Mouse (Mus musculus): Measurements from ENCODE around the gene Ctns.
A peak's percentile ranks its signal among the peaks of the same experiment; 100 is the strongest.

The Ctns gene

DNA sequence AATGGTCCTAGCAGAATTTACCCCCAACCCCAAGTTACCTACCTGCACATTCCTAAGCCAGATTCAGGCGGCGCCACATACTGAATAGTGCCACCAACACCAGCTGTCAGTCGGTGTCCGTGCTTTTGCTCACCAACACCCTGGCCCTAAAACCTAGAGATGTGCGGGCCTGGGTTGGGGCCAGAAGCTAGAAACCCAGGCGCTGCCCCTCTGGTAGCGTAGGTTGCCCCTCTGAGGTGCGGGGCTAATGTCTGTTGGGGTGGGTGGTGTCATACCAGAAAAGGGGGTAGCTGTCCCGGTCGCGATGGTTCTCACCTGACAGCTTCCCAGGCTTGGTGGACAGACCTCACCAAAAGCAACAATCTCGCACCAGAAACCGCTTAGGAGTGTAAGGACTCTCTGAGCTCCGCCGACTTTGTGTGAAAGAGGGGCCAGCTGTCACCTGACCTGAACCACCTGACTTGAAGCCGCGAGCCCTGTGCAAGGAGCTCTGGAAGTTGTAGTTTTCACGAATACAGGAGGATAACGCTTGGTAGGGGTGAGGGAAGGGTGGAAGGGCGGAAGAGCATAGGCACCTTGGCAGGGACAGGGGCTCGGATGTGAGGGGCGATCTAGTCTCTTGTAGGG lies at the start of gene Ctns:
TSS of gene Ctns (minus strand) at position 440 of the 627 bp plus-strand sequence.
- DNase-seq, result peak in 1 of 2 experiments; percentile 87

GRCm38 (mm10) chr11:73242777-73243176 lies 43.9 kb upstream of the Ctns start:
- no peak for DNase-seq

DNA sequence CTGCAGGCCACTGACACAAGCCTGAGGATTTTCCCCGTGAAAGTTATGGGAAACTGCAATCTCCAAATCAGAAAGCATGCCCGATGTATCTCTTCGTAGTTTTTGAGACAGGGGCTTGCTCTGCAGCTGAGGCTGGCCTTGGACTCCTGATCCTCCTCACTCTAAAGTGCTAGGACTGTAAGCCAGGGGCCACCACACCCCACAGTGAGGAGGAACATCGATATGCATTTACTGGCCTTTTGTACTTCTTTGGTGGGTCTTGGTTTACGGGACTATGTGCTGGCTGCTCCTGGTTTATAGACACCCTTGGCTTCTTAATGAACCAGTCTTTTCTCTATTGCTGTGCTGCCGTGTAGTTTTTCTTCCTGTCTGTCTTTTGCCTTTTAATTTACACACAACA lies 43.4 kb upstream of the Ctns start:
- DNase-seq, result no peak

GRCm38 (mm10) chr11:73236731-73237130 lies 37.9 kb upstream of the Ctns start:
- DNase-seq, result no peak

DNA sequence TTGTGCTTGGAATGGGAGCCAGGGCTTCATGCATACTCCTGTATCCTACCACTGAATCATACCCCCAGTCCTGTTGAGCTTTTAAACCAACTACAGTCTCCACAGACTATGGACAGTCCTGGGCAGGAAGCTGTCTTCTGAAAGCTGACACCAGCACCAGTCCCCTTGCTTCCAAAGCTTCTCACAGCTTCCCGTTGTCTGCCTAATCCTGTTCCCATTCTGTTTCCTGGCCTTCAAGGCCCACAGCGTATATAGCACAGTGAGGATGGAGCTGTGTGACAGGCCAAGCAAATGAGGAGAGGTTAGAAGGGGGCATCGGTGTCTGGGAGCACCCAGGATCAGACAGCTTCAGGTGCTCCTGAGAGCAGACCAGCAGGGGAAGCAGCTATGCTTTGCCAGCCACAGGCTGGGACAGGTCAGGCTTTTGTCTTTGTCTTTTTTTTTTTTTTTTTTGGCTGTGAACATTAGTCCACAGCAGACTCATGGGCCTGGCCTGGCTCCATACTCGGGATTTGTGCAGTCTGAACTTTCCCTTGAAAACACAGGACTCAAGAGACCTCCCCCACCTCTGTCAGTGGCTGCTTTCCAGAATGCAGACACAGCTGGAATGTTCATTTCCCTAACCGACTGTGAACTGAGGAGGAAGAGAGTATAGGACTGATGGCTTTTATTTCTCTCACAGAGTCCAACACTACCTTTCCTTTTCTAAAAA lies 37.3 kb upstream of the Ctns start:
- DNase-seq, result no peak

GRCm38 (mm10) chr11:73233992-73234391 lies 35.1 kb upstream of the Ctns start, which contains the start of gene Trpv1:
TSS of gene Trpv1 (plus strand) at chr11:73234292.
- DNase-seq, result no peak

DNA sequence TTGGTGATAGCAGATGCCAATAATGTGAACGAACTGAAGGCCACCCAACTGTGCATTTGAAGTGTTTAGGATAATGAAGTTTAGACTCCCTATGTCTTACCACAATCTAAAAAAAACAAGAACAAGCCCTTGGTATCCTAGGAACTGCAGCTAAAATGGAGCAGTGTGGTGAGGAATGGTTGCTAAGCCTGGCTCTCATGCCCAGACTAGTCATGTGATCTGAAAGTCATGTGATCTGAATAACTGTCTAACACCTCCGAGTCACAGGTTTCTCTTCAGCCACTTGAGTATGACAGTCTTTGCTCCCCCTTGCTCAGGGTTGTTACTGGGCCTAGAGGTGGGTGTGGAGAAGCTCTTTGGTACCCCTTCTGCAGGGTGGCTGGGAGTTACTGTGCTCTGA lies 33.7 kb upstream of the Ctns start:
- no peak for DNase-seq

- DNase-seq, result no peak
These were observed 31.2 kb upstream of the Ctns start for GRCm38 (mm10) chr11:73230081-73230480.

DNA sequence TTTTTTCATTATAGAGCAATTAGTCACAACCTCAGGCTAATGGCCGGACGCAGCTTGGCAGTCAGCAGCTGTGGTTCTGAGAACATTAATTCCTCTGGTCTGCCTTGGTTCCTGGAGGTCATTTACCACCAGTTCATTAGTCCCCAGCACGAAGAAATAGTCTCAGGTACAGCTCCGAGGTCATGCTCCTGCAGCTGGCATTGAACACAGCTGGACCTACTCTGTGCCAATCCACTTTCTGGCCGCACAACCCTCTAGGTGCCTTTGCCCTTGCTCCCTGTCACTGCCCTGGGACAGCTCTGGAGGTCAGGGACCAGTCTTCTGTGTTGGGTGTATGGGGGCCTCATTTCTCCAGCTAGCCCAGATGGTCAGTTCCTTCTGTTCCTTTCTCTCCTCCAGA lies 30.0 kb upstream of the Ctns start:
- DNase-seq, result no peak

GRCm38 (mm10) chr11:73225856-73226255 lies 27.0 kb upstream of the Ctns start:
- no peak for DNase-seq

GRCm38 (mm10) chr11:73223966-73224365 lies 25.1 kb upstream of the Ctns start:
- DNase-seq, result peak in 1 of 2 experiments; percentile 21

GRCm38 (mm10) chr11:73222846-73223245 lies 24.0 kb upstream of the Ctns start:
- no peak for DNase-seq

GRCm38 (mm10) chr11:73220651-73221050 lies 21.8 kb upstream of the Ctns start:
- DNase-seq, result no peak

- DNase-seq, result no peak
These were observed 20.8 kb upstream of the Ctns start for GRCm38 (mm10) chr11:73219671-73220070.

- DNase-seq, result no peak
These were observed 15.1 kb upstream of the Ctns start for GRCm38 (mm10) chr11:73213956-73214355.

DNA sequence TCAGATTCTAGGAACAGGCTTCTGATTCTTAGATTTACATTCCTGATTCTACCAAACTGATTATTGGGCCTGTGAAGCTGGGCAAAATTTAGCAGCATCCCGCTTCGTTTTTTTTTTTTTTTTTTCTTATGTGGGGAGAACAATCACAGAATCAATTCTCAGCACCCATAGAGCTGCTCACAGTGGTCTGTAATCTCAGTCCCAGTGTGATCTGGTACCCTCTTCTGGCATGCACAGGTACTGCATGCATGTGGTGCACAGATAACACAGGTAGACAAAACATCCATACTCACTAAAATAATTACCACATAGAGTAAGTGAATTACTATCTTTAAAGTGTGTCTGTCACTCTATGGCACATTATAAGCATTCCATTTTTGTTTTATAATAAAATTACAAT lies 8.8 kb upstream of the Ctns start:
- no peak for DNase-seq

- DNase-seq, result no peak
These were observed 6.4 kb upstream of the Ctns start for GRCm38 (mm10) chr11:73205194-73205593.

GRCm38 (mm10) chr11:73203895-73204294 lies 5.1 kb upstream of the Ctns start:
- DNase-seq, result no peak

DNA sequence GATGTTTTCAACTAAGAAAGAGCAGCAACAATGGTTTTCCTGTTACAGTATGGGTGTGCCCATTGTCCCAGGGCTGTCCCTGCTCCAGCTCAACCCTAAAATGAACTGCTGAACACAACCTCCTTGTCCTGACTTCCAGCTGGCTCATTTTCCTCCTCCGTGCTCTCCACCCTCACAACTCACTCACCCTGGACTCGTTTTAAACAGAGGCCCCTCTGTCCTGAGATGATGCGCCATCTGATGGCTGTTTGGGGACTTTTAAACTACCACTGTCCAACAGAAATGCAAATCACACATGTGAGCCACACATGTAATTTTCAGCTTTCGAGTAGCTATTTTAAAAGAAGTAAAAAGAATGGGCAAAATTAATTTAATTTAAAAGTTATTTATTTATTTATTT lies 2.8 kb upstream of the Ctns start:
- DNase-seq, result peak in 1 of 2 experiments; percentile 38

DNA sequence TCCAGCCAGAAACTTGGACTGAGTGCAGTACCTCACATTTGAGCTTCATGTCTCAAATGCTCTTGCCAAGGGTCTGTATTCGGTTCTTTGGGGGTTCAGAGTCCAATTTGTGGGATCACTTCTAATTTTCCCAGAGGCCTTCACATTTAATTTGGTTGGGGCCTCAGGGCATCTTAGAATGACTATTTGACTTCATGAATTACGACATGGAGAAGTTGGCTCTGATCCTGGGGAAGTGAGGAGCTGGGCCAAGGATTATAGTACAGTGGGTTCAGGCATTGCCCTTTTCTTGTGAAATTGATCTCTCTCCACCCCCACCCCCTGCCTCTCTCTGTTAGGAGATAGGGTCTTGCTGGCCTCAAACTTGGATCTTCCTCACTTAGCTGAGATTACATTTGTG lies 2.2 kb upstream of the Ctns start:
- DNase-seq, result no peak

DNA sequence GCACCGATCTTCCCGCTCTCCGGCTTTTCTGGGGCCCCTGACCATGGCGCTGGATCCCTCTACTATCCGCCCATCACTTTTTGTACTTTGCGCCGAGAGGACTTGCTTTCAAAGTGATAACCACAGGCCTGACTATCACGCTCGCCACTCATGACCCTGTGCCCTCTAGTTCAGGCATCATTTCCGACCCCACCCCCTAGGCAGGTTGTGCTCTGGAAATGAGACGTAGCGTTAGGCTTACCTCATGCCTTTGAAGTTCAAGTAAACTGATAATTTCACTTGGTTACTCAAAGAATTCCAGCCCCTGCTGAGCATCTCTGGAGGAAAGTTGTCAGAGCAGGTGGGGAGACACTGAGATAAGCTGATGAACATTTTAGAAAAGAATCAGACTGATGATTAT lies 1.0 kb upstream of the Ctns start:
- no peak for DNase-seq

DNA sequence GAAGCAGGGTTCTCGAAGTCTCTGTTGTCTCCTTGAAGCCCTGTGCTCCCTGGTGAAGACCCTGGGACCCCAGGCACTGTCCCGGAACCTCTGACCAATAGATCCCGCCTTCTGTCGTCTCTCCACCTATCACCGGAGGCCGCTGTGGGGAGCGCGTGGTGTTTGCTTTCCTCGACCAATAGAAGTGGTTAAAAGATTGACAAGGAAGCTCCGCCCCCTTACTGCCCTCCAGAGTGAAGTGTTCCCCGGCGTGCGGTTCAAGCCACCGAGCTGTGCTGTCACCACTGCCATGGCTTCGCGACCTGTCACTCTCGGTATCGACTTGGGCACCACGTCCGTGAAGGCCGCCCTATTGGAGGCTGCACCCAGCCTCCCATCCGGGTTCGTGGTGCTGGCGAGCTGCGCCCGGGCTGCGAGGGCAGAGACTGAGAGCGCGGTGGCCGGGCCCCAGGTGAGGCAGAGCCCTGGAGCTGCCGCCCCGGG lies 429 bp upstream of the Ctns start, which contains the start of gene Shpk:
TSS of gene Shpk (plus strand) at position 231 of the 483 bp plus-strand sequence.
- peak; percentile 96 to 97 for DNase-seq

DNA sequence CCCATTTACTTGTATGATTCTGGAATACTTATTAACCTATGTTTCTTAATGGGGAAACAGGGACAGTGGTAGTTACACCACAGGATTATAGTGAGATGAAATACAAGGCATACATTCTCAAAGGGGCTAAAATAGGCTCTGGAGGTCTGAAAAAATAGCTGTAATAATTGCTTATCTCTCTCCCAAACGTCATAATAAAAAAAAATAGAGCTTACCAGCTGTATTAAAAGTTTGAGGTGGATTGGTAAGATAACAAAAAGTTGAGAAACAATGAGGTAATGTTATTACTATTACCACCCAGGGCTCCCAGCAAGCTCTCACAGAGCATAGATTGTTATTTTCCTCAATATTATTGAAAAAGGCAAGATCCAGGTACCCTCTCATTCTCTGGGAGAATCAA lies 652 bp downstream of the Ctns start:
- DNase-seq, result no peak

DNA sequence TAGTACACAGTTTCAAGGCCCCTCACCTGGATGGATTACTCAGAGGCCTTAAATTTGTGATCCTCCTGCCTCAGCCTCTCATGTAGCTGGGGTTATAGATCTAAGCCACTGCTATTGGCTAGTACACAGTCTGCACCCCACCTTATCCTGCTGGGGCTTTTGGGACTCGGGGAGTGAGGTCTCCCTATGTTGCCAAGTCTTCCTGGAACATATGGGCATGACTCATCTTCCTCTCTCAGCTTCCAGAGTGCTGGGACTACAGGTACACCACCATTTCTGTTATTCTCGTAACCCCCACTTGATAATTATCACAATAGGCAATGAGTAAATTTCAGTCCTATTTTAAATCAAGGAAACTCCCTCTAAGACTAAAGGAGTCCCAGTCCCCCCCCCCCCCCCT lies 4.4 kb downstream of the Ctns start:
- DNase-seq, result no peak

Data from cerebellum, postnatal 25 days (tissue).